Mouse (Mus musculus) CH12.LX (cell line): ENCODE measurements around the gene Tigd3. TPM values are rescaled to one million over a fixed set of nuclear protein-coding genes. Genes with fewer than 3 reads are reported as not detected.

Experiments used
- DNase-seq: peaks from one replicate; pipeline ENCODE4 v3.0.0-alpha.2; 2013; ENCODE audit errors: extremely low read depth
- H3K27ac ChIP-seq: 2 replicates; pipeline ENCODE4 v1.5.1; 2012; ENCODE audit warnings: low read depth, mild to moderate bottlenecking, control low read depth, moderate library complexity; ENCODE audit not compliant: insufficient read depth
- H3K27me3 ChIP-seq: replicated peaks from 2 replicates; pipeline ENCODE3; 2012; ENCODE audit warnings: inconsistent platforms
- H3K36me3 ChIP-seq, 2 experiments: replicated peaks in 1 of 2; 2 replicates each; pipeline versions ENCODE3 to v1.6.1; 2012; ENCODE audit warnings: inconsistent platforms in 1 of 2, low read length in 1 of 2, mild to moderate bottlenecking in 1 of 2, mixed read lengths in 1 of 2, moderate library complexity in 1 of 2; ENCODE audit not compliant: control insufficient read depth in 1 of 2, insufficient read depth in 1 of 2
- H3K4me1 ChIP-seq, 2 experiments: 2 replicates each; pipeline ENCODE4 v1.6.1; 2012; ENCODE audit warnings: inconsistent platforms in 1 of 2, moderate library complexity in 1 of 2; ENCODE audit not compliant: insufficient read depth in 2 of 2, control insufficient read depth in 1 of 2
- H3K4me2 ChIP-seq: 2 replicates; pipeline ENCODE4 v1.6.1; 2012; ENCODE audit warnings: low read depth, mild to moderate bottlenecking, control low read depth; ENCODE audit not compliant: poor library complexity, insufficient read depth, severe bottlenecking
- H3K4me3 ChIP-seq, 3 experiments: fragments of 150-350 bp in 1 of 3; sonication (generic) in 1 of 3; replicated peaks in 1 of 3; 2 replicates each; pipeline versions ENCODE3 to v1.5.1; 2011 to 2012; ENCODE audit warnings: low read depth in 2 of 3, low read length in 2 of 3, mild to moderate bottlenecking in 2 of 3, moderate library complexity in 2 of 3, control low read depth in 1 of 3, improper control_type of control experiment in 1 of 3, inconsistent platforms in 1 of 3, mixed read lengths in 1 of 3; ENCODE audit not compliant: poor library complexity in 1 of 3
- H3K79me2 ChIP-seq: replicated peaks from 2 replicates; pipeline ENCODE4 v1.6.1; 2012; ENCODE audit warnings: mild to moderate bottlenecking, moderate library complexity; ENCODE audit not compliant: control insufficient read depth, poor library complexity, insufficient read depth, severe bottlenecking; ENCODE audit errors: extremely low read depth
- H3K9ac ChIP-seq: 2 replicates; pipeline ENCODE4 v1.6.1; 2012; ENCODE audit warnings: low read depth, mild to moderate bottlenecking, control low read depth, moderate library complexity; ENCODE audit not compliant: insufficient read depth
- H3K9me3 ChIP-seq: replicated peaks from 2 replicates; pipeline ENCODE3; 2012; ENCODE audit warnings: low read length, inconsistent platforms, mixed read lengths
- CHD2 ChIP-seq: IDR thresholded peaks from 2 replicates; pipeline ENCODE4 v1.6.1; 2011; ENCODE audit warnings: low read length, improper control_type of control experiment
- E2F4 ChIP-seq: IDR thresholded peaks from 2 replicates; pipeline ENCODE4 v1.6.1; 2011; ENCODE audit warnings: low read depth, low read length, improper control_type of control experiment; ENCODE audit not compliant: insufficient replicate concordance
- EP300 ChIP-seq: IDR thresholded peaks from 2 replicates; pipeline ENCODE4 v1.6.1; 2011; ENCODE audit warnings: low read length, improper control_type of control experiment
- GABPA ChIP-seq: IDR thresholded peaks from 2 replicates; pipeline ENCODE4 v1.6.1; 2012; ENCODE audit warnings: low read depth, low read length, improper control_type of control experiment, inconsistent platforms; ENCODE audit not compliant: insufficient replicate concordance
- HCFC1 ChIP-seq: IDR thresholded peaks from 2 replicates; pipeline ENCODE4 v1.6.1; 2012; ENCODE audit warnings: low read depth, mild to moderate bottlenecking, inconsistent platforms, low read length, improper control_type of control experiment
- IRF4 ChIP-seq: IDR thresholded peaks from 2 replicates; pipeline ENCODE4 v1.6.1; 2014; ENCODE audit warnings: low read depth, mild to moderate bottlenecking, inconsistent platforms, low read length, improper control_type of control experiment
- JUND ChIP-seq: conservative IDR thresholded peaks from 2 replicates; pipeline ENCODE4 v1.6.1; 2011; ENCODE audit warnings: low read depth, low read length, improper control_type of control experiment
- KAT2A ChIP-seq: IDR thresholded peaks from 2 replicates; pipeline ENCODE4 v1.6.1; 2012; ENCODE audit warnings: low read length, improper control_type of control experiment, inconsistent platforms; ENCODE audit not compliant: insufficient replicate concordance
- MAFK ChIP-seq: IDR thresholded peaks from 2 replicates; pipeline ENCODE4 v1.6.1; 2011; ENCODE audit warnings: low read length, improper control_type of control experiment; ENCODE audit not compliant: insufficient replicate concordance
- MAX ChIP-seq: IDR thresholded peaks from 2 replicates; pipeline ENCODE4 v1.6.1; 2011; ENCODE audit warnings: low read length, improper control_type of control experiment
- MAZ ChIP-seq: IDR thresholded peaks from 2 replicates; pipeline ENCODE4 v1.6.1; 2012; ENCODE audit warnings: low read depth, mild to moderate bottlenecking, inconsistent platforms, low read length, improper control_type of control experiment, moderate library complexity
- MXI1 ChIP-seq: IDR thresholded peaks from 2 replicates; pipeline ENCODE4 v1.6.1; 2011; ENCODE audit warnings: mild to moderate bottlenecking, low read depth, low read length, improper control_type of control experiment
- MYC ChIP-seq: IDR thresholded peaks from 2 replicates; pipeline ENCODE4 v1.6.1; 2011; ENCODE audit warnings: low read depth, mild to moderate bottlenecking, improper control_type of control experiment, low read length
- RCOR1 ChIP-seq: conservative IDR thresholded peaks from 2 replicates; pipeline ENCODE4 v1.6.1; 2012; ENCODE audit warnings: low read depth, mild to moderate bottlenecking, inconsistent platforms, low read length, improper control_type of control experiment
- SIN3A ChIP-seq: IDR thresholded peaks from 2 replicates; pipeline ENCODE4 v1.6.1; 2012; ENCODE audit warnings: low read length, improper control_type of control experiment, inconsistent platforms
- SMC3 ChIP-seq: IDR thresholded peaks from 2 replicates; pipeline ENCODE4 v1.6.1; 2011; ENCODE audit warnings: low read depth, low read length, improper control_type of control experiment
- TBP ChIP-seq: conservative IDR thresholded peaks from 2 replicates; pipeline ENCODE4 v1.6.1; 2011; ENCODE audit warnings: low read depth, low read length, improper control_type of control experiment
- UBTF ChIP-seq: IDR thresholded peaks from 2 replicates; pipeline ENCODE4 v1.6.1; 2012; ENCODE audit warnings: low read depth, mild to moderate bottlenecking, inconsistent platforms, low read length, improper control_type of control experiment, moderate library complexity
- USF1 ChIP-seq: IDR thresholded peaks from 2 replicates; pipeline ENCODE4 v1.6.1; 2014; ENCODE audit warnings: low read depth, mild to moderate bottlenecking, inconsistent platforms, low read length, improper control_type of control experiment
- USF2 ChIP-seq: conservative IDR thresholded peaks from 2 replicates; pipeline ENCODE4 v1.6.1; 2011; ENCODE audit warnings: low read depth, low read length, improper control_type of control experiment
- ZMIZ1 ChIP-seq: IDR thresholded peaks from 2 replicates; pipeline ENCODE4 v1.6.1; 2012; ENCODE audit warnings: low read depth, mild to moderate bottlenecking, inconsistent platforms, low read length, improper control_type of control experiment
- ZNF384 ChIP-seq: IDR thresholded peaks from 2 replicates; pipeline ENCODE4 v1.6.1; 2012; ENCODE audit warnings: low read depth, low read length, improper control_type of control experiment, inconsistent platforms
- dilution Hi-C: fragments of 300-500 bp; cut with MboI; formaldehyde crosslinking; loops from 2 replicates; pipeline ENCODE4 v1.14.3; 2020; ENCODE audit warnings: low sequenced_read_pairs; ENCODE audit not compliant: extremely low pct_unique_long_range_greater_than_20kb, extremely low pct_ligation_motif_present
- in situ Hi-C: fragments of 300-500 bp; cut with MboI; formaldehyde crosslinking; loops from 3 replicates; pipeline ENCODE4 v1.14.3; 2019; ENCODE audit warnings: low sequenced_read_pairs, low pct_ligation_motif_present, low pct_unique_long_range_greater_than_20kb, mixed read lengths
- polyA plus RNA-seq: library from polyadenylated mRNA; unstranded; fragments of >175 nt; gene quantifications from 2 replicates; pipeline ENCODE4 v1.2.1, GENCODE M21; 2012; ENCODE audit warnings: low read depth; ENCODE audit not compliant: insufficient read length
- total RNA-seq, 2 experiments: library from RNA; depleted of rRNA; stranded (reverse); fragments of 300-350 nt in 1 of 2; fragments of >200 nt in 1 of 2; gene quantifications; 2 replicates each; pipeline ENCODE4 v1.2.3; 2012 to 2014

Tigd3 gene
- total and polyA plus RNA-seq, 3 experiments = 0.67 to 1.6 (median 1.4) TPM

DNA sequence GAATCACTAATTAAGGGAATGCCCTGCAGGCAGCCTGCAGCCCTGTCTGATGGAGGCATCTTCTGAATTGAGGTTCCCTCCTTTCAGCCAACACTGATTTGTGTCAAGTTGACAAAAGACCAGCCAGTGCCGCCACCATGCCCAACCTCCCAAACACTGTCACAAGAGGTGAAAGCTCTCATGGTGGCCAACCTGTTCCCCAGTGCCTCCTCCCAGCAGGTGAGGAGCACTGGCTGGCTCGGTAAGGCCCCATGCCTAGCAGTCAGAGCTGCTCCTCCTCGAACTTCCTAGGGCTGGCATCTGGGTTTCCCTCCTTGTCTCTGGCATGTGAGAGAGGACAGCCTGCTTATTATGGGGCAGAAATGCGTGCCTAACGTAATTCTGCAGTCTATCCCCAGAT, 45.8 kb upstream of the Tigd3 start:
- H3K79me2 ChIP-seq = no peaks in the 10 kb centered on the region

DNA sequence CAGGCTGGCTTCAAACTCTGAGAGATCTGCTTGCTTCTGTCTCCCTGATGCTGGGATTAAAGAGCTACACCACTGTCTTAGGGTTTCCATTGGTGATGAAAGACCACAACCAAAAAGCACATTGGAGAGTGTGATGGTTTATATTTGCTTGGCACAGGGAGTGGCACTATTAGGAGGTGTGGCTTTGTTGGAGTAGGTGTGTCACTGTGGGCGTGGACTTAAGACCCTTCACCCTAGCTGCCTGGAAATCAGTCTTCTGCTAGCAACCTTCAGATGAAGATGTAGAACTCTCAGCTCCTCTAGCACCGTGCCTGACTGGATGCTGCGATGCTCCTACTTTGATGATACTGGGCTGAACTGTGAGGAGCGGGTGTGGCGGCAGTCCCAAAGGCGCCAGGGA, 44.6 kb upstream of the Tigd3 start:
- Histone ChIP-seq H3K27me3 (no peaks in the 10 kb centered on the region), H3K9ac (no peak overlapping the region), H3K79me2 (no peaks in the 10 kb centered on the region), H3K27ac (no peak overlapping the region), H3K4me2 (no peak overlapping the region), H3K9me3 (no peaks in the 10 kb centered on the region), H3K36me3 (peaks cover 43 to 62% of the 10 kb centered on the region in 2 experiments), H3K4me1 (no peaks in the 10 kb centered on the region), H3K4me3 (no peak overlapping the region)
- DNase-seq = no peak
- in situ Hi-C loops = no loop called here
- TF ChIP-seq E2F4 (no peak), SMC3 (no peak), USF1 (no peak), KAT2A (no peak), MAX (no peak), JUND (no peak), ZMIZ1 (no peak), ZNF384 (no peak), TBP (no peak), USF2 (no peak), RCOR1 (no peak), SIN3A (no peak), CHD2 (no peak), MAZ (no peak), UBTF (no peak), HCFC1 (no peak), MAFK (no peak), IRF4 (no peak), EP300 (no peak), MXI1 (no peak)
- dilution Hi-C loops = no loop called here

More for the DNA sequence above, 45.8 kb upstream of the Tigd3 start:
- H3K4me1 ChIP-seq = no peaks in the 10 kb centered on the region
- in situ Hi-C loops = no loop called here
- H3K4me3 ChIP-seq = no peak overlapping the region
- H3K4me2 ChIP-seq = no peak overlapping the region
- no peak overlapping the region for H3K9ac ChIP-seq
- dilution Hi-C loops = no loop called here
- H3K27ac ChIP-seq = no peak overlapping the region
- TF ChIP-seq GABPA = no peak
- TF ChIP-seq E2F4 = no peak
- no peak for TF ChIP-seq MYC
- no peak for TF ChIP-seq MAX
- H3K27me3 ChIP-seq = no peaks in the 10 kb centered on the region
- peaks cover 55 to 74% of the 10 kb centered on the region in 2 experiments for H3K36me3 ChIP-seq
- DNase-seq = no peak
- no peaks in the 10 kb centered on the region for H3K9me3 ChIP-seq
